Mouse (Mus musculus): ENCODE results near the gene Tmem232.
"Not testable (repeated sequence)": the region's sequence is repeated elsewhere in the genome, so short reads cannot be mapped to it uniquely, and the experiment has no call there.

Gene Tmem232

GRCm38 (mm10) chr17:65225347-65225916 lies 315.1 kb downstream of the Tmem232 start:
- no peak for DNase-seq (ENCODE audit: low read depth, low spot score)

- not testable (repeated sequence) for DNase-seq (ENCODE audit: low read depth, low spot score)
Observed at GRCm38 (mm10) chr17:65221687-65222086, 318.9 kb downstream of the Tmem232 start.
